Mouse (Mus musculus) heart, embryonic 11.5 days (tissue): ENCODE measurements around the gene Adig. TPM values are rescaled to one million over a fixed set of nuclear protein-coding genes. Genes with fewer than 3 reads are reported as not detected.

Experiments
- ATAC-seq: fragments of 200-750 bp; cut with Nextera tagmentation; replicated peaks from 2 replicates; pipeline ENCODE4 v1.8.0; 2017; ENCODE audit warnings: moderate library complexity; ENCODE audit not compliant: insufficient number of reproducible peaks, low FRiP score, low TSS enrichment
- H3K27ac ChIP-seq: fragments of 300-500 bp; sonication (generic); 2 replicates; pipeline ENCODE4 v1.5.1; 2014; ENCODE audit warnings: mild to moderate bottlenecking, low read depth, low read length
- H3K27me3 ChIP-seq: fragments of 300-500 bp; sonication (generic); 2 replicates; pipeline ENCODE4 v1.6.1; 2014; ENCODE audit warnings: mild to moderate bottlenecking, low read length, mixed read lengths; ENCODE audit not compliant: control insufficient read depth, insufficient read depth
- H3K36me3 ChIP-seq: fragments of 300-500 bp; sonication (generic); 2 replicates; pipeline ENCODE4 v1.6.1; 2014; ENCODE audit warnings: mild to moderate bottlenecking, low read length, moderate library complexity, mixed read lengths; ENCODE audit not compliant: control insufficient read depth, insufficient read depth
- H3K4me1 ChIP-seq: fragments of 300-500 bp; sonication (generic); 2 replicates; pipeline ENCODE4 v1.6.1; 2014; ENCODE audit warnings: low read length; ENCODE audit not compliant: control insufficient read depth, insufficient read depth
- H3K4me2 ChIP-seq: fragments of 300-500 bp; sonication (generic); 2 replicates; pipeline ENCODE4 v1.6.1; 2014; ENCODE audit warnings: mild to moderate bottlenecking, moderate library complexity
- H3K4me3 ChIP-seq: fragments of 300-500 bp; sonication (generic); 2 replicates; pipeline ENCODE4 v1.5.1; 2014; ENCODE audit warnings: low read depth, low read length
- H3K9ac ChIP-seq: fragments of 300-500 bp; sonication (generic); 2 replicates; pipeline ENCODE4 v1.6.1; 2014; ENCODE audit warnings: mild to moderate bottlenecking, low read depth, low read length, moderate library complexity
- H3K9me3 ChIP-seq: fragments of 300-500 bp; sonication (generic); replicated peaks from 2 replicates; pipeline ENCODE4 v1.6.1; 2016; ENCODE audit warnings: low read length; ENCODE audit not compliant: control insufficient read depth
- WGBS: fragments of 180-500 bp; shearing (Covaris S2); extraction: QIAGEN DNeasy Blood & Tissue Kit; methylation state at CpG from one replicate; pipeline ENCODE4 v1.1.7; 2014; ENCODE audit not compliant: insufficient replicate concordance; 5-methylcytosine and 5-hydroxymethylcytosine counted together
- polyA plus RNA-seq: library from polyadenylated mRNA; unstranded; fragments of >200 nt; fragmentation: Nextera tagmentation; extraction: Ambion mirVana; gene quantifications from 2 replicates; pipeline ENCODE4 v1.2.1, GENCODE M21; 2014

Adig gene
- not detected in 2 replicates for polyA plus RNA-seq

DNA sequence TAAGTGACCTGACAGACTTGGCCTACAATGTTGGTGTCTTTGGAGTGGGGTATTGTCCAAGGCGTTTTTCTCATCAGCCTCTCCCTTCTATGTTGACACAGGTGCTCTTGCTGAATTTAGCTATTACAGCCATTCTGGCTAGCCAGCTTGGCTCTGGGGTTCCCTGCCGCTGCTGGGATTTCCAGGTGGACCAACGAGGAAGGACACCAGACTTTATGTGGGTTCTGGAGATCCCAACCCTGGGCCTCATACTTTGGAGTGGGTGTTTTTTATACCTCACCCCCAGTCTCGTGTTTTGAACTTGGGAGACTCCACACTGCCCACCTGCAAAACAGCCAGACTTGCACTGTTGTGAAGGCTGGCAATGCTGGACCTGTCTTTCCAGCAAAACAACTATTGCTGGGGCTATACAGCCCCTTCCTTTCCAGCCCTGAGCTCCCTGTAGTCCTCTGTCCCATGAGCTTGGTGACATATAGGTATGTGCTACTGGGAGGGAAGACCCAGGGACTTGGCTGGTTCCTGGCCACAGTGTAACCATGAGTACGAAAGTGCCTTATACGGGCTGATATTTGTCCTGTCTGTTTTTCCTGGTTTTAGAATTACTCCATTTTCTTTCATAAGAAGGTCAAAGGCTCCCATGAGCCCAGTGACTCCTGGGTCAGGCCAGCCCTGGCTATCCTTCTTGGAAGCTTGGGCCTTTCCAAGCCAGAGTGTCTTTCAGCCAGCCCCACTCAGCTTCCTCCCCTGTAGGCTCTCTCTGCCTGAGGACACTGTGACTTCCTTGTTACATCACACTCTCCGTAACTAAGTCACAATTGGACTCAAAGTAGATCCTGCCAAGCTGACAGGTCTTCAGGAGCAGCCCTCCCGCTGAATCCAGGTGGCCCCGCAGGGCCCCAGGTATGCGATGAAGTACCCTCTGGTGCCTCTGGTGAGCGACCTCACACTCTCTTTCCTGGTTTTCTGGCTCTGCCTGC lies at the start of gene Adig:
TSS of gene Adig (plus strand) at position 777 of the 977 bp plus-strand sequence.
- Histone ChIP-seq H3K9ac (no peak within 1 kb of the TSS), H3K27me3 (no peaks in the 10 kb centered on the region), H3K4me2 (no peak within 1 kb of the TSS), H3K36me3 (no peaks in the 10 kb centered on the region), H3K4me3 (no peak within 1 kb of the TSS), H3K9me3 (no peaks in the 10 kb centered on the region), H3K4me1 (no peaks in the 10 kb centered on the region), H3K27ac (no peak within 1 kb of the TSS)
- 74% methylated on average over 11 of the region's 11 CpGs for WGBS
- ATAC-seq = no peak

DNA sequence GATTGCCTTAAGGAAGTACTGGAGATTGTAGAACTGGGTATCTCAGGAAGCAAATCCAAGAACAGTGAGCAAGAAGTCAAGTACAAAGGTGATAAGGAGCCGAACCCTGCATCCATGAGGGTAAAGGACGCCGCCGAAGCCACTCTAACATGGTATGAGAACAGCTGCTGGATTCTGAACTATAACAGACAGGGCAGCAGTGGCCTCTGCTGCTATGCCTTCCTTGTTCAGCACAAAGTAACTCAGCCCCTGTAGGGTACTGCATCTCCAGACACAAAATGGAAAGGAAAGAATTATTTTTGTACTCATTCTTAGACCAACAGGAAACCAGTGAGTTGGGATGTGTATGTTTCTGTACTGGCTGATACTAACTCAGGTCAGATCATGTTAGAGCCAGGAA lies 46.0 kb upstream of the Adig start:
- H3K4me1 ChIP-seq = no peaks in the 10 kb centered on the region
- H3K27me3 ChIP-seq = no peaks in the 10 kb centered on the region
- no peak overlapping the region for H3K4me2 ChIP-seq
- H3K27ac ChIP-seq = no peak overlapping the region
- 80% methylated on average over 4 of the region's 4 CpGs for WGBS
- no peak overlapping the region for H3K9ac ChIP-seq
- ATAC-seq = no peak
- H3K9me3 ChIP-seq = no peaks in the 10 kb centered on the region
- H3K36me3 ChIP-seq = peaks cover 19% of the 10 kb centered on the region
- H3K4me3 ChIP-seq = no peak overlapping the region

DNA sequence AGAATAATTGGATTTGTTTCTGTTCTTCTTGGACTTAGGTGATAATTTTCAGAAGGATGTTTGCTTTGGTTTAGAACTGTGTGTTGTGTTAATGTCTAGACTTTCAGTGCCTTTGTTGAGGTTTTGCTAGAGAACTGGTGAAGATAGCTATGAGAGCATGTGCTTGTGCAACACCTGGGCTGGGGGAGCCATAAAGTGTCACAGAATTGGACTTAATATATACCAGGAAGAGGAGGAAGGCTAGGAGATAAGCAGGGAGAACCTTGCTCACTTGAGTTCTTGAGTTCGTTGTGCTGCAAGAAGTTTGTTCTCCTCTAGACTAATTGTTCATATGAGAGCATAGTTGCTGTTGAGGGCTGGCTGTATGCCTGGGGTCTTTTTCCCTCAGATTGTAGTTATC lies 44.8 kb upstream of the Adig start:
- Histone ChIP-seq H3K9me3 (no peaks in the 10 kb centered on the region), H3K27me3 (no peaks in the 10 kb centered on the region), H3K4me1 (no peaks in the 10 kb centered on the region), H3K27ac (no peak overlapping the region), H3K4me3 (no peak overlapping the region), H3K9ac (no peak overlapping the region), H3K4me2 (no peak overlapping the region), H3K36me3 (peaks cover 16% of the 10 kb centered on the region)
- WGBS = 78% methylated on average over 1 of the region's 1 CpGs
- no peak for ATAC-seq

DNA sequence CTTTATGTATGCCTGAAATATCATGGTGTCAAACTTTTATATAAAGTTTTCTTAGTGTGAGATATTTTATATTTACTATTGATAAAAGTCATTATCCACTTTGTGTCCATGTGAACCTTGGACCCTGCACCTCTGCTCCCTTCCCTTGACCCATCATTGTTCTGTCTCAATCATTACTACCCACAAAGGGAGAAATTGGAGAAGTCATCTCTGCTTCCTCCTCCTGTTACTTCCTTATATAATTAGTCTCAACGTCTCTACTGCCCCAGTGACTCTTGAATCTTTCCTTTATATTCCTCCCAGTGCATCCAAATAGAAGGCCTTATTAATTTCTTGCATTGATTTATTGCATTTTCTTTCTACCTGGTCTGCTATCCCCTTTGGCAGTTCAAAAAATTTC lies 40.0 kb upstream of the Adig start:
- Histone ChIP-seq H3K4me2 (no peak overlapping the region), H3K9me3 (no peaks in the 10 kb centered on the region), H3K27me3 (no peaks in the 10 kb centered on the region), H3K9ac (no peak overlapping the region), H3K36me3 (peaks cover 13% of the 10 kb centered on the region; the same call in 1 of the 2 replicates), H3K4me3 (no peak overlapping the region), H3K27ac (no peak overlapping the region), H3K4me1 (no peaks in the 10 kb centered on the region)
- 92% methylated on average over 1 of the region's 1 CpGs for WGBS
- ATAC-seq = no peak

DNA sequence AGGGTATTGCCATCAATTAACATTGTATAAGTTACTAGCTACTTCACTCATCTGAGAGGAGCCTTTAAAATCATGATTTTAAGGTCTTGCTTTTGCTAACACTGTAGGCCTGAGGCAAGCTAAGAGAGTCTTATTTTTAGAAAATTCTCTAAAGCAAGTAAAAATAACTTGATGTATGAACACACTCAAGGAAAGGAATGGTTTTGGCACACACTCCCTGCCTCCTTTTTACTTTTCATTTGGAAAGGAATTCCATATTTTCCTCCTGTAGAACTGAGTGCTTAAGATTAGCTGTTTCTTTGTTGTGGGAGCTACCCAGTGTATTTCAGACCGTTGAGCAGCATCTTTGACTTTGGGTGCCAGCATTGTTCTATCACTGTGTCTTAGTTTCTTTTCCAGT lies 28.3 kb upstream of the Adig start:
- no peaks in the 10 kb centered on the region for H3K4me1 ChIP-seq
- ATAC-seq = no peak
- no peaks in the 10 kb centered on the region for H3K27me3 ChIP-seq
- H3K9ac ChIP-seq = no peak overlapping the region
- H3K36me3 ChIP-seq = 0 out of 2 replicates have a peak, but pooled peaks cover 8% of the 10 kb centered on the region
- H3K27ac ChIP-seq = no peak overlapping the region
- WGBS = 95% methylated on average over 1 of the region's 1 CpGs
- no peak overlapping the region for H3K4me3 ChIP-seq
- no peaks in the 10 kb centered on the region for H3K9me3 ChIP-seq
- H3K4me2 ChIP-seq = no peak overlapping the region

DNA sequence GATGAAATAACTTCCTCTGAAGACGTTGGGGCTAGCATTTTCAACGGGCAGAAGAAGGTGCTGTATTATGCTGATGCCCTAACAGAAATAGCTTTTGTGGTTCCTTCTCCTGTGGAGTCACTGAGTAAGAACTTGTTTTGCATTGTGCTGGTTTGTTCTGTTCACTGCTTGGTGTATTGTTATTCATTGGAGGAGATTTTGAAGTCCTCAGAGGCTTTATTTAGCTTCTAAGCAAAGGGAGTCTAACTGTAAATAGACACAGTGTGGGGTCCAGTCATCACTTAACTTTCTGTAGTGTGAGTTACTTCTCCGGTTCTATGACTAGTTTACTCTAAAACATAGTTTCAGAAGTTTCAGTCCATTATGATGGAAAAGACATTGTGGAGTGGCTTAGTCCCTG lies 24.8 kb upstream of the Adig start:
- Histone ChIP-seq H3K4me2 (no peak overlapping the region), H3K9ac (no peak overlapping the region), H3K4me1 (no peaks in the 10 kb centered on the region), H3K27me3 (no peaks in the 10 kb centered on the region), H3K36me3 (peaks cover 10% of the 10 kb centered on the region), H3K4me3 (no peak overlapping the region), H3K9me3 (no peaks in the 10 kb centered on the region), H3K27ac (no peak overlapping the region)
- ATAC-seq = no peak
- WGBS = 88% methylated on average over 3 of the region's 3 CpGs

DNA sequence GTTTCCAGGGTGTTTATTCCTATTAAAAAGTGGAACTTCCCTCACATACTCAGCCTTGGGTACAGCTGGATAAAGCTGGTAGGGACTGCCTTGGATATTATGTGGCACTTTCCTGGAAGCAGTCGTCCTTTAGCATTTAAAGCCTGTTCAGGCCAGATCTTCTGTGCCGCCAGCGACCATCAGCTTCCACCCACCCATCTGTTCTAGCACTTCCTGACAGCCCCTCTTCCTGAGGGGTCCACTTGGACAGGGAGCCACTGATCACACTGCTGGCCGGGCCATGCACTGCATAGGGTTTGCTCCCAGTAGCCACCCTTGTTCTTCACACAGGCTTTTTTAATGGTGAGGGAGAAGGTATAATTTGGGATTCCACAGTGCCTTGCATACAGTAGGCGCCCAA lies 4.0 kb upstream of the Adig start:
- H3K27me3 ChIP-seq = no peaks in the 10 kb centered on the region
- no peak overlapping the region for H3K4me3 ChIP-seq
- WGBS = 76% methylated on average over 5 of the region's 5 CpGs
- H3K27ac ChIP-seq = no peak overlapping the region
- peaks cover 9% of the 10 kb centered on the region; the same call in 1 of the 2 replicates for H3K36me3 ChIP-seq
- H3K4me2 ChIP-seq = no peak overlapping the region
- H3K9me3 ChIP-seq = no peaks in the 10 kb centered on the region
- no peak overlapping the region for H3K9ac ChIP-seq
- H3K4me1 ChIP-seq = no peaks in the 10 kb centered on the region
- no peak for ATAC-seq

DNA sequence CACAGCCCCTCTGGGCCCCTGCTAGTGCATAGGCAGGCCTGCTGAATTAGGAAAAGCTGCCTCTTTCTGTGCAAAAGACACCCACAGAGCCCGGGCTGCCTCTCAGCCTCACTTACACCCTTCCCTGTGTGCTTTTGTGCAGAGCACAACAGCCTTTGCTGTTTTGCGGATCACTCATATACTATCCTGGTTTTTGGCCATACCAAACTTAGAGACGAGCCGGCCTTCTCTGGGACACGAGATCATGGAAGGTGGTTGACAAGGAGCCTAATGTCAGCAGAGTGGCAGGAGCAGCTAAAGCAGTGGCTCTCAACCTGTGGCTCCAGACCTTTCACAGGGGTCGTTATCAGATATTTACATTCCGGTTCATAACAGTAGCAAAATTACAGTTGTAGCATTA lies 814 bp downstream of the Adig start:
- no peak overlapping the region for H3K4me3 ChIP-seq
- no peaks in the 10 kb centered on the region for H3K9me3 ChIP-seq
- no peak overlapping the region for H3K27ac ChIP-seq
- 78% methylated on average over 7 of the region's 7 CpGs for WGBS
- no peaks in the 10 kb centered on the region for H3K4me1 ChIP-seq
- ATAC-seq = no peak
- H3K27me3 ChIP-seq = no peaks in the 10 kb centered on the region
- H3K4me2 ChIP-seq = no peak overlapping the region
- no peak overlapping the region for H3K9ac ChIP-seq
- no peaks in the 10 kb centered on the region for H3K36me3 ChIP-seq

DNA sequence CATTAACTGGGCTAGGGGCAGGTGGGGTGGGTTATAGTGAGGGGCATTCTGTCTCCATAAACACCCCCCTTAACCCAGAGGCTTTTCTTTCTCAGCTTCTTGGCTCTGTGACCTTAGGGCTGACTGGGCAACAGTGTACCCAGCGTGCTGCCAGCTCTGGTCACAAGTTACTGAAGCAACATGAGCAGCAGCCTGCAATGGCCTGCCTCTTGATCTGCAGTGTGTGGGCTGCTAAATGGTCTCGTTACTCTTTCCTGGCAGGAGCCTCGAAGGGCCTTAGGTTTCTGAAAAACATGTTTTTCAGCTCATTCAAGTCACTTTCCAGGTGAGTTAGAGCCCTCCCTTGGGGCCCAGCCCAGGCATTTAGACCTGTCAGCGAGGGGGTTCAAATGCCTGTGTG lies 1.3 kb downstream of the Adig start:
- WGBS = 74% methylated on average over 4 of the region's 4 CpGs
- Histone ChIP-seq H3K9me3 (no peaks in the 10 kb centered on the region), H3K4me1 (no peaks in the 10 kb centered on the region), H3K4me2 (no peak overlapping the region), H3K4me3 (no peak overlapping the region), H3K27me3 (no peaks in the 10 kb centered on the region), H3K27ac (no peak overlapping the region), H3K9ac (no peak overlapping the region), H3K36me3 (no peaks in the 10 kb centered on the region)
- no peak for ATAC-seq
